Mouse (Mus musculus) kidney, adult 8-10 months (tissue): ENCODE measurements around the gene Shisa9.
A peak's percentile ranks its signal among the peaks of the same experiment; 100 is the strongest.

Experiments
- DNase-seq, 2 experiments: peaks; one replicate each; pipeline ENCODE4 v3.0.0; 2022

Gene Shisa9

DNA sequence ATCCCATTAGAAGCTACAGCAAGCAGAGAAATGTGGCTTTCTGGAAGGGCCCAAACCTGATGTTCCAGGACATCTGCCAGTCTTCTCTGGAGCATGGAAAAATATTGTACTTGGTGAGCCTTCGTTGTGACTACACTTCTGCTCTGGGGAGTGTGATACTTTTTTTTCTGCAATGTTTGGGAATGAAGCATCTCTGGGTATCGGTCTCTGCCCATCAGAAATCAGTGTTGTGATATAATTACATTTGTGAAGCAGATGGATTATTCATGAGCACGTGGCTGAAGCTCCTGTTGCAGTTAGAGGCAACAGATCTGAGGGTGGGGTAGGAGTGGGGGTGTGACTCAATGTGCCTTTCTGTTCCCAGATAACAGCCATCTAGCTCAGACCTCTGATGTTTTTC lies 218.2 kb downstream of the Shisa9 start:
- DNase-seq: no peak

DNA sequence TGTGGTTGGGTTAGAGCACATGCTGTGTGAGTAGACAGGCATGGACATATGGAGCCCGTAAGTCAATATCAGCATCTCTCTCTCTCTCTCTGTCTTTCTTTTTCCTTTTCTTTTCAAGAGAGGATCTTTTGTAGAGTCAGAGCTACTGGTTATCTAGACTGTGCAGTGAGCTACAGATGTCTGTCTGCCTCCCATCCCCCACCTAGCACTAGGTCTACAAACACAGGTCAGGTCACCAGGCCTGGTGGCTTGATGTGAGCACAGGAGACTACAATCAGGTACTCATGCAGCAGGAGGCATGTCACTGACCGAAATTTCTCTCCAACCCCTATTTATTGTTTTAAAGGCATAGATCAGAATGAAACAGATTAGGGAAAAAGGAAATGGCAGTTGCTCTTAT lies 219.1 kb downstream of the Shisa9 start:
- no peak for DNase-seq

DNA sequence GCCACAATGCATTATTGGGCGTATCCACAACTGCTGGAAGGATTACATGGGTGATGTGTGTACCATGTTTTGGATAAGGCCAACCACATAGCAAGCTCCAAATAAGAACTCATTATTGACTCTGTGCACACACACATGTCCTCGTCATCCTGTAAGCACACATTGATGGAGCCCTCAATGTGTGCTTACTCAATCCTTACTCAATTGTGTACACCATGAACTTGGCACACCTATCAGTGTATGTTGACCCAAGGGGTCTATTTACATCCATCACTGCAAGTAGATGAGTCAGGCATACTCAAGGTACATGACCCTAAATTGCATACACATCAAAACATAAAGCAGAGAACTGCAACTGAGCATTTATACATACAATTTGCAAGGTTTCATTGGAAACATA lies 220.5 kb downstream of the Shisa9 start:
- DNase-seq: no peak

DNA sequence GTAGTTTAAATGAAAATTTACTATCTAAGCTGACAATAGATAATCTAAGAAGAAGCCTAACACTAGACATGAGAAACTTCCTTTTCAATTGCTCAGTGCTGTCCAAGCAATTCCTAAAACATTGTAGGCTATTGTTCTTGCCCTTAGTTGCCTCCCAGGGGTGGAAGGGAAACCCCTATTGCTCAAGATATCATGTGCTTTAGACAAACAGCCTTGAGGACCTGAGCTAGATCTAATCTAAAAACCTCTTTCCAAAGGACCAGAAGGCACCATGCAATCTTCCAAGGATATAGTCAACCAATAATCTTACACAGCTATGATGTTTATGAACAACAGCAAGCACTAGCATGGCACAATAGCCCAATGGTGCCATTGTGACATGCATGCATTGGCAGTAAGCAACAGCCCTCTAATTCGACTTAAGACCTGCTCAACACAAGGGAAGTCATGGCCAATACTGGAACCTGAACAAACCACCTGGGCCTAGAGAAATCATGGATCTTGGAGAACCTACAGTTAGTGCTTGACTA lies 222.6 kb downstream of the Shisa9 start:
- DNase-seq: no peak

DNA sequence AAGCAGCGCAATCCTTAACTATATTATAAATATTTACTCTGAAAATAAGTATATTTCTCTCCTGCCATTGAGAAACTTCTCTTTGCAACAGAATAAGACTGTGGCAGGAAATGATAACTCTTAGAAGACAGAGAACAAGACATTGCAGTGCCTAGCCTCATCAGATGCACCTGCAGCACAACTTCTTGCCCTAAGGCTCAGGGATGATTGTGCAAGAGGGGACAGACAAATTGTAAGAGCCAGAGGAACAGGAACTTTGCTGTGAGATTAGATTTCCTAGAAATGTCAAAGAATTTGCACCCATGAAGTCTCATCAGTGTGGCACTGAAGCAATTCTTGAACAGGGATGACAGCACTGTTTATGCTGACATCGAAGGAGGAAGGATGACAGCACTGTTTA lies 223.0 kb downstream of the Shisa9 start:
- DNase-seq: no peak

DNA sequence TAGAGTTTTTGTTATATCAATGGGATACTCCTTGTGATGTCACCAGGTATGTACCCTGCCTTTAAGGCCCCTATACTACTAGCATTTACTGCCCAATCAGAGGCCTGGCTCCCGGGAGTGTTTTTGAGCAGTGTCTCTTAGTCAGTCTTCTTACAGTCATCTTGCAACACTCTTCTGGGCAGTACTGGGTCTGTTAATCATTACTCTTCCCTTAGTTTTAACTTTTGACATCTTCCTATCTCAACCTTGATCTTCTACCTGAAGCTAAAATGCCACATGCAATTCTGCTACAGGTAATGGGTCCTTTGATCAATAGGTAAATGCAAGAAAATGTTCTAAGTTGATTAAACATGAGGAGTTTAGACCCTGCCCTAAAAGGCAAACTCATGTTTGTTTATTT lies 225.4 kb downstream of the Shisa9 start:
- no peak for DNase-seq

DNA sequence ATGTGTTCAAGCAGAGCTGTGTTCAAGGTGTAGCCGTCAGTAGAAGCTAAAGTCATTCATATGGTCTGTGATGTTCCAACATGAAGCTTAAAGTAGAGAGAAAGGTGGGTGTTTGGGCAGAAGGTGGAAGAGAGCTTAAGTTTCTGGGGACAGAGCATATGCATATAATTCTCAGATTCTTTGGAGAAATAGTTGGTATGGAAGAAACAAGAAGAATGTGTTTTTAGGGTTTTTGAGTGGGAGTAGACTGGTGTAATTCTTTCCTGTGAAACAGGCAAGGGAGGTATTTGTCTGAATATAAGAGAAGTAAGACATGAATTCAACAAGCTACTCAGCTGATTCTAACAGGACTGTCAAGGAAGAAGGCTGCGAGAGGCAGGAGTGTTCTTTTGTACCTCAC lies 225.9 kb downstream of the Shisa9 start:
- DNase-seq: no peak

DNA sequence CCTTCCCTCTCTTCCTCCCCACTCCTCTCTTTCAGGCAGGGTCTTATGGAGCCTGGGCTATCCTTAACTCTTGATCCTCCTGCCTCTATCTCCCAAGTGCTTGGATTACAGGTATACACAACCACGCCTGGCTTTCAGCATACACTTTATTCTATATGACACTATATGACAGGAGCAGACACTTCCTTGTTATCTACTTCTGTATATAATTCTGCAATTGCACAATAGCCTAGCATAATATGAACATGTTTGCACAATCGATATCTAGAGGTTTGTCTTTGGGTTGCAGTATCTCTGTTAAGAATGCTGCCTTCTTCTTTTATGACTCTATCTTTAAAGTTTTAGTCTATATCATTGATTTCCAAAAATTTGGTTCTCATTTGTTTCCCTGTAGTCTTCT lies 230.1 kb downstream of the Shisa9 start:
- no peak for DNase-seq

DNA sequence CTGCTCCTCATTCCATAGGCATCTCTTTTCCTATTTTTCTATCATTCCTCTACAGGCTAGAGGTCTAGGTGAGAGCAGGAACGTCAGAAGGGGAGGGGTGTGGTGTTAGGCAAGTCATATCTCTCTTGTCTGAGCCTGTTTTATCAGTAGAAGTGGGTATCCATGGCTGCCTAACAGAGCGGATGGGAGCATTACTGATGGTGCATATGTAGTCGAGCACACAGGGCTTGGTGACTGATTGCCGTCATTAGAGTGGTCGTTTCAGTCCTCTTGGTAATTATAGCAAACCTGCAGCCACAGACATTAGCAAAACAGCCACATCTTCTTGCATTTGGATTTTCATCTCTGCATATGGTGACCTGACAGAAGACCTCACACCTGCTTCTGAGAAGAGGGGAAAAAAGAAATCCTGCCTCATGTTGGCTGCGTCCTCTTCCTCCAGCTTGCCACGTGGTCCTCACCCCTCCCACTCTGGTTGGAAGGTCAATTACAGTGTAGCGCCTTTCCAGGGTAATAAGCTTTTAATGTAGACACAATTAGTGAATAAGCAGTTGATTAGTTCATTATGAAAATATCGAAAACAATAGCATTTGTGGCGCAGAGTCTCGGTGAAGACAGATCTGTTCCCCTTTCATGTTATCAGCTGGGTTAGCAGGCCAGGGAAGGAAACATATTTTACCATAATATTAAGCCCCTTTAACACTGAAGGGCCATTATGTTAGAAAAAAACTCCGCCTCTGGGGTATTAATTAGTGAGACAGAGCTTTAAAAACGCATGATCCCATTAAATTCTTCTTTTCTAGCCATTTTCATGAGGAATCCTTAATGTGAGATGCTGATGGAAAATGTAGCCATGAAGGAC lies 233.6 kb downstream of the Shisa9 start:
- DNase-seq: no peak

DNA sequence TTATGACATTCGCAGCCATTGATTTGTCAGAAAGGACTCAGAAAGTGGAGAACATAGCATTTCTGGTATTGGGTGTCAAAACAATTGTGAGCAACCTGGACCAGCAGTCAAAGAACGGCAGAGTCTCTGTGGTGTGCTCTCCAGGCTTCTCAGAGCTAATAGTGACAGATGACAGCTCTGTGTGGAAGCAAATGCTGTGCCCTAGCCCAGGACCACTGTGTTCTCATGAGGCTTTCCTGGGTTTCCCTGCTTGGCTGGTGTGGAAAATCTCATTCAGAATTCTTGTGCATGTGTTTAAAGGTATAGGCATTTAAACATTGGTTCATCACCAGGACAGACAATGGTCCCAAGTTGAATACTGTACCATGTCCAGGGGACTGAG lies 234.2 kb downstream of the Shisa9 start:
- no peak for DNase-seq

DNA sequence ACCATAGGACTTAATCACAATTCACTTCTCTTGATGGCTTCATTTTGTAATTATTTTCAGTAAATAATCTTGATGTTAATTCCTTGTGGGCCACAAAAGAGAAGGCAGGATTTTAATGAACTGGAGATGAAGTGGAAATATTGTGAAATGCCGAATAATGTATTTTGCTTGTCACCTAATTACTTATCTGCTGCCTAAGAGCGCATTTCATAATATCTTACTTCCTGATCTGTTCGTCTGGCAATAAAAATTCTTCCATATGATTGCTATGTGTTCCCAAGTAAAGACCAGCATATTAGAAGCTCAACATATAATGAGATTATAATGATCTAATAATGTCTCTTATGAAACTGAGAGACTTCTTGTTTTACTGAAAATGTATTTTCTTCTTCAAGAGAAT lies 235.9 kb downstream of the Shisa9 start:
- DNase-seq: no peak

DNA sequence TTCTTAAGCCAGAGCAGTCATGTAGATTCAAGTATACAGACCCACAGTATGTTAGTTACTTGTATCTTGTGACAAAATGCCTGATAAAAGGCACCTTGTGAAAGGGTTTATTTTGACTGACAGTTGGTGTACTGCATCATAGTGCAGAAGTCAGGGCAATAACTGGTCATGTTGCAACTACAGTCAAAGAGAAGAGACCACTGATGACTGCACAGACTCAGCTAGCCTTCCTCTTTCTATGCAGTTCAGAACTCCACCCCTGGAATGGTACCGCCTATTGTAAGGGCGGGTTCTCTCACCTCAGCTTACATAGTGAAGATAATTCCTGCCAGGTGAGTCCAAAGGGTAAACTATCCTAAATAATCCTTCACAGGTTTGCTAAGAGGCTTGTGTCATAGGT lies 239.6 kb downstream of the Shisa9 start:
- DNase-seq: no peak

DNA sequence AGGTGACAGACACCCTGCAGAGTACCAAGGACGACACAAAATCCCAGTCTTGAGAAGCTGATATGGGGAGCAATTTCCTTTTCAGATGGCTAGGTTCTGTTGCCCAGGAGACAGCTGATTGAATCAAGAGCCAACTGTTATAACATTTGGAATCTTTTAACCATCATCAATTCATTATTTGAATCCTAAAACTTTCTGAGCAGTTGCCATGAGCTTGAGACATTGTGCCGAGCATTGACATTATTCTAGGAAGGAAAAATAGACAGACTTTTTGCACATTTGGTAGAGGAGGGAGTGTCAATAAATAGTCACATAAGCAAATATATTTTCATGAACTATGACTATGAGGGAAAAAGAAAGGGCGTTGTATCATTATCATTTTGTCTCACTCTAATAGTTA lies 243.0 kb downstream of the Shisa9 start:
- DNase-seq: no peak

DNA sequence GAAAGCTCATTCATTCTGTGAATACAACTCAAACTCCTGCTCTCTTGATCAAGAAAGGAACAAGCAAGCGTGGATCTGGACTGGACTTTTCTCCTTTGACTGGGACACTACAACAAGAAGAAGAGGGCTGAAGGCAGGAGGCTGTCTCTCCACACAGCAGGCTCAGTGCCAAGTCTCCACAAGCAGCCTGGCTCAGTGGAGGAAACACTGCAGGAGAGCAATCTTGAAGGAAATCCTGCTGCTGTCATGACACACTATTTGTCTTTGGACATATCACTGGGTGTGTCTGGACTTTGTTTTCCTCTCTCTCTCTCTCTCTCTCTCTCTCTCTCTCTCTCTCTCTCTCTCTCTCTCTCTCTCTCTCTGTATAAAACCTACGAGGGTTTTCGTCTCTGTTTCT lies 249.4 kb downstream of the Shisa9 start:
- DNase-seq: peak; percentile 17 to 22

DNA sequence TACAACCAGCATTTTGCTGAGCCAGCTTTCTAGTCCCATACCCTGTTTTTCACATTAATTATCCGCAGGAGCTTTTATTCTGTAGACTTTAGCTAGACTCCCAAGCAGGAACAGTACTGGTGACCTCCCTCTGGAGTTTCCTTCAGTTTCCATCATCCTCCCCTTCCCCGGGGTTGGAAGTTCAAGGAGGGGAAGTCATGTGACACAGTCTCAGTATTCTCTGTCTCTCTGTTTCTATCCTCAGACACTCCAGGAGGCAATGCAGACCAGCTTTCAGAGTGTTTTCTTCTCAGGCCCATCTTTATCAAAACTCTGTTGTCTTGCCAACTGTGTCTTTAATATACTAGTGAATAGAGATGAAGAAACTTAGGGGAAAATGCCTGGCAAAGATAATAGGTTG lies 250.4 kb downstream of the Shisa9 start:
- DNase-seq: peak; percentile 6 to 10

DNA sequence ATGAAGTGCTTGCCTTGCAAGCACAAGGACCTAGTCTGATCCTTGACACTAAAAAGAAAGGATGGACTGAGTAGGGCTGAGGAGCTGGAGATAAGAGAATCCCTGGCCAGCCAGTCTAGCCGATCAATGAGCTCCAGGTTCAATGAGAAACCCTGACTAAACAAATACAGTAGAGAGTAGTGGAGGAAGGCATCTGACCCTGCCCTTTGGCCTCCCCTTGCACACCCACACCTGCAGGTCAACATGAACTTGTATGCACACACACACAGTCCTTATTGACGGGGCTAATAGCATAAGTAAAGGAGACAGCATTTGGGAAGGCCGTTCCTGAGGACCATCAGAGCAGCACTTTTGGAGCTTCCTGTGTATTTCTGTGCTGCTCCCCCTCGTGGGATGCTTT lies 254.7 kb downstream of the Shisa9 start:
- DNase-seq: no peak

DNA sequence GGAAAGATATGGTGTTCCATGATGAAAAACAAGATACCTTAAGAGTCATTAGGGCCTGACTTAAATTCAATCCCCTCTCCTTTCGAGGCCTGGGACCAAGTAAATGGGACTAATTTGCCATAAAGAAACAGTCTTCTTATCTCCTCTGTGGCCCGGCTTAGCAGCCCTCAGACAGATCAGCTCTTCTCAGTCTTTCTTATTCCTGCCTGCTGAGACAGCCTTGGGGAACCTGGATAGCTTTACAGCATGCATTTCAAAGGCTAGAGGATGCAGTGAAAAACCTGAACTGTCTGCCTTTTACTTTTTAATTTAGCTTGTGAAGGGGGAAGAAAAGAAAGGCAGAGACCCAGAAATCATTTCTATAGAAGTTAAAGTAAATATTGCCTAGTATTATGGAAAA lies 275.4 kb downstream of the Shisa9 start:
- DNase-seq: no peak

DNA sequence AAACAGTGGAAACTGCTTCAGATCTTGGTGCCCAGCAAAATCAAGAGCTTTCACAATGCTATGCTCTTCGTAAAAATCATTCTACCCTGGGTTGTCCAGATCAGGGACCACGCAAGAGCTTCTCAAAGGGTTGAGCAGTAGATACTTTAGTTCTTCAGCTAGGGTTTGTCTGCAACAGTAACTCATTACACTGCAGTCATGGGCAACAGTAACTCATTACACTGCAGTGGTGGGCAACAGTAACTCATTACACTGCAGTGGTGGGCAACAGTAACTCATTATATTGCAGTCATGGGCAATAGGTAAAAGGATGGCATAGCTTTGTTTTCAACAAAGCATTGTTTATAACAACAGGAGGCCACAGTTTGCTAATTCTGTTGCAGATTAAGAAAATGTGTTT lies 281.9 kb downstream of the Shisa9 start:
- no peak for DNase-seq

DNA sequence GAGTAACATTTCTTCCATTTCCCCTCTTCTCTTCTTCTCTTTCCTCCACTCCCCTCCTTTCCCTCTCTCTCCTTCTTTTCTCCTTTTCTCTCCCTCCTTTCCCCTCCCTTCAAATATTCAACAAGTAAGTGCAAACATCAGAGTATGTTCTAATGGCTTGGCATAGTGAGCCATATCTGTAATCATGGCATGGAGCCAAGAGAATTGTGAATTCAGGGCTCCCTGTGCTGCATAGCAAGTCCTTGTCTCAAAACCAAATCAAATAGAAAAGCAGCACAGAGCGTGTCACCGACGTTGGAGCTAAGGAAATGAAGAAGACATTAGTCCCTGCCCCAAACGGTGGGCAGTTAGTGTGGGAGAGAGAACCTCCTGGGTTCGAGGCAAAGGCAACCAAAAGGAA lies 316.6 kb downstream of the Shisa9 start:
- DNase-seq: no peak

DNA sequence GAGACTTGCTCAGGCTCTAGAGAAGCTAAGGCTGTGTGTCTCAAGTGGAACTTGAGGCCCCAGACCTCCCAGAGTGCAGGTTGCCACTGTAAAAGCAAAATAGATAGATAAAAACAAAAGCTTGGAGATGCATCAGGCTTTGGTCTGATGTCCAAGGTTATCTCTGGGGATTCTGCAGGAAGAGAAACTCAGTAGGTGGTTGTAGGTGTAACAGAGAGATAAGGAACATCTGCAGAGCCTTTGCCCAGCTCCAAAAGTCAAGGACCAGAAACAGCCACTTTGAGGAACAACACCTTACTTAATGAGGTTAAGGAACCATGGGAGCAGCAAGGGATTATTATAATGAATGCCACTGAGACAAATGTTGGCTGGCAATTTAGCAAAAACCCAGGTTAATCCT lies 319.5 kb downstream of the Shisa9 start:
- DNase-seq: no peak

DNA sequence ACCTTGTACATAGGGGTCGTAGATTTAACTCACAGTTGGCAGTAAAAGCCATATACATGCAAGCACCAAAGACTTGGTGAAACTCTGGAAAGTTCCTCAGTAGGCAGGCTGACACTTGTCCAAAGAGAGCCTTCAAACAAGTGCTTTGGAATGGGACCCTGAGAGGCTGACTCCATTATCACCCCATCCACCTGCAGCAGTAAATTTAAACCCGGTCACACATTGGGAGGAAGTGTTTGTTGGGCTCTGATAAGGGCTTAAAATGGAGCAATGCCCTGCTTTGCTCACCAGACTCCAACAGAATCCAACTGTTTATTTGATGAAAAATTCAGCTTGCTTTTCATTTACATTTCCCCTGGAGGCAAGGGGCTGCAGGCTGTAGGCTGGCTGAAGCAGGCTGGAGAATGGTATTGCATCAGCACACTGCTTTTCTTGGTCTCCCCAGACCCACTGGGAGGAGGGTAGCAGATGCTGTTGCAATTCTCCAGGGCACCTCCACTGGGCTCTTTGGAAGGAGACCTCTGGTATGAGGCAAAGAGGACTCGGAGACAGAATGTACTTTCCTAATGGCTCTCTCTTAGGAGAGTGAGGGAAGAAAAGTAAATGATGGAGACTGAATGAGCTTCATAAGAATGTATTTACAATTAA lies 323.5 kb downstream of the Shisa9 start:
- DNase-seq: no peak

DNA sequence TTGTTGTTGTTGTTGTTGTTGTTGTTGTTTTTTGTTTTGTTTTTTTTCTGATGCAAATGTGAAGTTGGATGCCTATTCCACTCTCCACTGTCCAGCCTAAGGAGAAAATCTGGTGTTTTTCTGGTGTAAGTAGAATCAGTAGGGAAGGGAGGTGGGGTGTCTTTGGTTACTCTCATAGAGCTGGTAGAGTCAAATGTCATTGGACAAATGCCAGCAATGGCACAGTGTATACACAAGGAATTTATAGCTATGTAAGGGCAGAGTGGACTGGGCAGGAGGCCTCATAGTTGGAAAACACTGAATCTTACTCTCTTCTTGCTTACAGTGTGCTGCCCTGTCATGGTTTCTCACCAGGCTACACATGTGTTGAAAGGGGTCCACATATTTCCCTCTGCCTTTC lies 325.9 kb downstream of the Shisa9 start:
- DNase-seq: no peak

DNA sequence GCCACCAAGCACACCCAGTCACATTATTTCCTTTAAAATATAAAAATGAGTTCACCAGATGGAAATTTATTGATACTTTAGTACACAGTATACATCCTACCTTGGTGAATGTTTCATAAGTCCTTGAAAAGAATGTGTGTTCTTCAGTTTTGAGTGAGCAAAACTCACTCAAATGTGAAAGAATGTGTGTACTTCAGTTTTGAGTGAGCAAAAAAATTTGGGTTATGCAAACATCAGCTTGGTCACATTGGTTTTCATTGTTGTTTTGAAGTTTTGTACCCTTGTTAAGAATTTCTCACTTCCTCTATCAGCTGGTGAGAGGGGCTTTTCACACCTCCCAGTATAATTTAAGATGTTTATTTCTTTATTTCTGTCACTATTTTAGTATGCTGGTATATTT lies 331.7 kb downstream of the Shisa9 start:
- no peak for DNase-seq
